Mouse (Mus musculus) lung, embryonic 16.5 days (tissue): Measurements from ENCODE around the gene Amer3. TPM values are rescaled to one million over a fixed set of nuclear protein-coding genes. Genes with fewer than 3 reads are reported as not detected.
"Not testable (repeated sequence)": the region's sequence is repeated elsewhere in the genome, so short reads cannot be mapped to it uniquely, and the experiment has no call there.

Experiments
- ATAC-seq: fragments of 200-750 bp; cut with Nextera tagmentation; 2 replicates; pipeline ENCODE4 v1.8.0; 2017; ENCODE audit warnings: low read depth, mild to moderate bottlenecking, moderate library complexity
- H3K27ac ChIP-seq: fragments of 300-500 bp; sonication (generic); 2 replicates; pipeline ENCODE4 v1.5.1; 2014; ENCODE audit warnings: mild to moderate bottlenecking, control low read depth, low read length
- H3K27me3 ChIP-seq: fragments of 300-500 bp; sonication (generic); 2 replicates; pipeline ENCODE4 v1.6.1; 2014; ENCODE audit warnings: low read depth, low read length, mixed read lengths; ENCODE audit not compliant: control insufficient read depth, insufficient read depth
- H3K36me3 ChIP-seq: fragments of 300-500 bp; sonication (generic); 2 replicates; pipeline ENCODE4 v1.6.1; 2014; ENCODE audit warnings: low read length; ENCODE audit not compliant: control insufficient read depth, insufficient read depth
- H3K4me1 ChIP-seq: fragments of 300-500 bp; sonication (generic); replicated peaks from 2 replicates; pipeline ENCODE4 v1.6.1; 2014; ENCODE audit warnings: low read length, mixed read lengths; ENCODE audit not compliant: control insufficient read depth, insufficient read depth
- H3K4me2 ChIP-seq: fragments of 300-500 bp; sonication (generic); 2 replicates; pipeline ENCODE4 v1.6.1; 2014; ENCODE audit warnings: low read depth, low read length, control low read depth
- H3K4me3 ChIP-seq: fragments of 300-500 bp; sonication (generic); 2 replicates; pipeline ENCODE4 v1.5.1; 2014; ENCODE audit warnings: mild to moderate bottlenecking, low read length, control low read depth
- H3K9ac ChIP-seq: fragments of 300-500 bp; sonication (generic); 2 replicates; pipeline ENCODE4 v1.6.1; 2014; ENCODE audit warnings: low read length, control low read depth
- H3K9me3 ChIP-seq: fragments of 300-500 bp; sonication (generic); 2 replicates; pipeline ENCODE4 v1.6.1; 2016; ENCODE audit warnings: low read length; ENCODE audit not compliant: control insufficient read depth
- WGBS: fragments of 180-500 bp; shearing (Covaris S2); extraction: QIAGEN DNeasy Blood & Tissue Kit; methylation state at CpG from one replicate; pipeline ENCODE4 v1.1.7; 2014; 5-methylcytosine and 5-hydroxymethylcytosine counted together
- polyA plus RNA-seq: library from polyadenylated mRNA; unstranded; fragments of >200 nt; fragmentation: Nextera tagmentation; extraction: Ambion mirVana; gene quantifications from 2 replicates; pipeline ENCODE4 v1.2.1, GENCODE M21; 2015

Amer3 gene
- polyA plus RNA-seq, 1 experiment from 2014 or later = 0.16 TPM

DNA sequence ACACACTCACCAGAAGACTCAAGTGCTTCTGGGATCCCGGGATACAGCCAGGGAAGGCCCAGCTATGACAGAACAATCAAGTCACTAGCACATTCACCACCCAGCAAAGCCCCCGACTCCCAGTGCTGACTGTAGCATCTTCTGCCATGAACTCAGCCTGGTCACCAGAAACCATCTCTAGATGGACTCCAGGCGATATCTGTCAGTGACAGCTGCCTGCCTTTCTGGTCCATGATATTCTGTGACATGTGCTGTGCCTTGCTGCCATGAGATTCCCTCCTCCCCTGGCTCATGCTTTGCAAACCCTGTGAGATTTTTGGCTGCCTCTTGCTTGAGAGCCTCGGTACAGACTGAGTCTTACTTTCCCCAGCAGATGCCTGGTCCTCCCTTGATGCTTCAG lies 5.3 kb downstream of the Amer3 start:
- H3K4me1 ChIP-seq = peaks cover under 1% of the 10 kb centered on the region
- no peak overlapping the region for H3K4me3 ChIP-seq
- no peak overlapping the region for H3K9ac ChIP-seq
- no peak for ATAC-seq
- no peak overlapping the region for H3K4me2 ChIP-seq
- peaks cover 5% of the 10 kb centered on the region for H3K27me3 ChIP-seq
- H3K27ac ChIP-seq = no peak overlapping the region
- no peaks in the 10 kb centered on the region for H3K36me3 ChIP-seq
- 69% methylated on average over 4 of the region's 4 CpGs for WGBS
- H3K9me3 ChIP-seq = no peaks in the 10 kb centered on the region

GRCm38 (mm10) chr1:34587298-34588096 lies 8.0 kb downstream of the Amer3 start:
- no peak for ATAC-seq
- Histone ChIP-seq H3K9ac (no peak overlapping the region), H3K4me3 (no peak overlapping the region), H3K9me3 (no peaks in the 10 kb centered on the region), H3K4me1 (no peaks in the 10 kb centered on the region), H3K27me3 (no peaks in the 10 kb centered on the region), H3K27ac (no peak overlapping the region), H3K36me3 (no peaks in the 10 kb centered on the region), H3K4me2 (no peak overlapping the region)
- 74% methylated on average over 22 of the region's 22 CpGs for WGBS

- ATAC-seq = no peak
- no peaks in the 10 kb centered on the region for H3K27me3 ChIP-seq
- H3K4me2 ChIP-seq = no peak overlapping the region
- no peak overlapping the region for H3K27ac ChIP-seq
- no peaks in the 10 kb centered on the region for H3K9me3 ChIP-seq
- WGBS = 77% methylated on average over 15 of the region's 15 CpGs
- H3K4me1 ChIP-seq = no peaks in the 10 kb centered on the region
- no peaks in the 10 kb centered on the region for H3K36me3 ChIP-seq
- no peak overlapping the region for H3K4me3 ChIP-seq
- H3K9ac ChIP-seq = no peak overlapping the region
Measured at GRCm38 (mm10) chr1:34600000-34600399, 20.5 kb downstream of the Amer3 start.

- no peak overlapping the region for H3K4me3 ChIP-seq
- H3K4me2 ChIP-seq = no peak overlapping the region
- H3K9ac ChIP-seq = no peak overlapping the region
- 71% methylated on average over 3 of the region's 3 CpGs for WGBS
- ATAC-seq = no peak
- no peaks in the 10 kb centered on the region for H3K27me3 ChIP-seq
- no peak overlapping the region for H3K27ac ChIP-seq
- no peaks in the 10 kb centered on the region for H3K36me3 ChIP-seq
- H3K4me1 ChIP-seq = no peaks in the 10 kb centered on the region
- no peaks in the 10 kb centered on the region for H3K9me3 ChIP-seq
Measured at GRCm38 (mm10) chr1:34601323-34602047, 22.0 kb downstream of the Amer3 start.

DNA sequence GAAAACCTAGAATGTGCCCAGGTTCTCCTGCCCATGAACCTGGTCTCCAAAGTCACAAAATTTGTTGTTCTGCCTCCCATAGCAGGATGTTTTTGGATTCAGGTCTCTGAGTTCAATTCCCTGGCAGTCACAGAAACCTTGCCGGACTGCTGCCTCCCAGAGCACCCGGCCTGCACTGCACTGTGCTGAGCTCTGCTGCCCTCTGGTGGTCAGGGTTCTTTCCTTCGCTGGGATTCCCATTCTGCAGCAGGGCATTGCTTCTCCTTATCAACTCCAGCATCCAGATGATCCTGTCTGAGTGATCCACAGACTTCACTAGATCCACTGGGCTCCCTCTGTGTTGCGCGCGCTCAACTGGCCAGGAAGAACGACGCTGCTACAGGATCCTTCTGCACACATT lies 22.9 kb downstream of the Amer3 start:
- H3K4me1 ChIP-seq = no peaks in the 10 kb centered on the region
- ATAC-seq = no peak
- WGBS = 8% methylated on average over 8 of the region's 8 CpGs
- no peaks in the 10 kb centered on the region for H3K36me3 ChIP-seq
- no peak overlapping the region for H3K9ac ChIP-seq
- no peak overlapping the region for H3K27ac ChIP-seq
- no peak overlapping the region for H3K4me2 ChIP-seq
- H3K4me3 ChIP-seq = no peak overlapping the region
- H3K9me3 ChIP-seq = no peaks in the 10 kb centered on the region
- no peaks in the 10 kb centered on the region for H3K27me3 ChIP-seq

DNA sequence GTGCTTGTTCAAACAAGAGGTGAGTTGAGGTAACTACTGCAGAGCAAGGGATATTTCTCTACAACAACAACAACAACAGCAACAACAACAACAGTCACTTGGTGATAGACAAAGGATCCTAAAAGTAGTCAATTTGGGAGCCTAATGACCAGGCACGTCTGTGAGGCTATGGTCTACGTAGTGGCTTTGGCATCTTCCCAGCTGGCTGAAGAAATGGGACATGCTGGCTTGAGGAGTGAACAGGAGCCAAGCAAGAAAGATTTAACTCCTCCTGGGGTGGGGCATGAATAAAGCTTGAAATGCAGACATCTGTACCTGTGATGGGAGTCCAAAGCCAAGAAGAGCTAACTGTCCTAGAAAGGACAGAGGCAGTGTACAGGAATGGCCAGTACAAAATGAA lies 34.3 kb downstream of the Amer3 start:
- Histone ChIP-seq H3K27ac (no peak overlapping the region), H3K27me3 (no peaks in the 10 kb centered on the region), H3K4me3 (no peak overlapping the region), H3K36me3 (no peaks in the 10 kb centered on the region), H3K4me2 (no peak overlapping the region), H3K9me3 (no peaks in the 10 kb centered on the region), H3K9ac (no peak overlapping the region), H3K4me1 (no peaks in the 10 kb centered on the region)
- WGBS = 68% methylated on average over 2 of the region's 2 CpGs
- no peak for ATAC-seq

- not testable (repeated sequence) for H3K4me2 ChIP-seq, H3K9me3 ChIP-seq, H3K27ac ChIP-seq, ATAC-seq, H3K4me1 ChIP-seq, H3K36me3 ChIP-seq, H3K4me3 ChIP-seq, H3K9ac ChIP-seq, H3K27me3 ChIP-seq
- 90% methylated on average over 13 of the region's 13 CpGs for WGBS
Measured at GRCm38 (mm10) chr1:34620116-34620515, 40.7 kb downstream of the Amer3 start.

GRCm38 (mm10) chr1:34620761-34621160 lies 41.3 kb downstream of the Amer3 start:
- 87% methylated on average over 5 of the region's 5 CpGs for WGBS
- not testable (repeated sequence) for H3K9ac ChIP-seq, H3K4me2 ChIP-seq, ATAC-seq, H3K36me3 ChIP-seq, H3K9me3 ChIP-seq, H3K27me3 ChIP-seq, H3K4me3 ChIP-seq, H3K27ac ChIP-seq, H3K4me1 ChIP-seq

DNA sequence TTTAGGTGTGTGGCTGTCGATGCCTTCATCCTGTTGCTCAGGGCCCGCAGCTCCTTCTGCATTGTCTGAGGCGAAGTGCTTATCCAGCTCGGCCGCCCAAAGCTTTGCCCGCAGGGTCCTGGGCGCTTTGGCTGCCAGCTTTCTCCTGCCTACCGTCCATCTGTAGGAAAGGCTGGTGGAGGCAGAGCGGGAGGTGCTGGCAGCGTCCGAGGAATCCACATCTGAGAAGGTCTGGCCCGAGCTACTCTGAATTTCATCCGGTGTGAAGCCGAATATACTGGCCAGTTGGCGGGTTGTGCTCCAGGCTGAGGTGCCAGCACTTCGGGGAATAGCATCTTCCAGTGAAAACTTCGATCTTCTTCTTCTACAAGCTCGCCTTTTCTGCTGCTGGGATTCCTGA lies 56.3 kb downstream of the Amer3 start:
- Histone ChIP-seq H3K4me3 (no peak overlapping the region), H3K36me3 (no peaks in the 10 kb centered on the region), H3K27me3 (no peaks in the 10 kb centered on the region), H3K4me1 (no peaks in the 10 kb centered on the region), H3K9ac (no peak overlapping the region), H3K9me3 (no peaks in the 10 kb centered on the region), H3K27ac (no peak overlapping the region), H3K4me2 (no peak overlapping the region)
- WGBS = 79% methylated on average over 18 of the region's 18 CpGs
- ATAC-seq = no peak
